Mouse (Mus musculus) C2C12 (cell line): ENCODE measurements around the gene Ski.

Experiments used
- CEBPB ChIP-seq: IDR thresholded peaks from one replicate; pipeline ENCODE4 v1.6.1; 2011; ENCODE audit warnings: low read depth, mild to moderate bottlenecking, control low read depth, moderate library complexity
- CTCF ChIP-seq: IDR thresholded peaks from one replicate; pipeline ENCODE4 v1.5.1; 2011; ENCODE audit not compliant: control insufficient read depth, insufficient read depth, insufficient read length
- FOSL1 ChIP-seq: IDR thresholded peaks from one replicate; pipeline ENCODE4 v1.8.0; 2011; ENCODE audit warnings: mild to moderate bottlenecking, low read length; ENCODE audit not compliant: poor library complexity, insufficient read depth, severe bottlenecking
- MAX ChIP-seq: IDR thresholded peaks from one replicate; pipeline ENCODE4 v1.6.1; 2011; ENCODE audit warnings: mild to moderate bottlenecking, control low read depth
- MYOD1 ChIP-seq: IDR thresholded peaks from one replicate; pipeline ENCODE4 v1.6.1; 2011; ENCODE audit warnings: low read depth; ENCODE audit not compliant: control insufficient read depth, insufficient read length
- MYOG ChIP-seq: IDR thresholded peaks from one replicate; pipeline ENCODE4 v1.6.1; 2011; ENCODE audit not compliant: control insufficient read depth, insufficient read length; ENCODE audit errors: extremely low read depth
- USF1 ChIP-seq: IDR thresholded peaks from one replicate; pipeline ENCODE4 v1.6.1; 2011; ENCODE audit warnings: low read depth, mild to moderate bottlenecking, control low read depth, moderate library complexity

GRCm38 (mm10) chr4:155217241-155218103 is 4.9 kb downstream of the Ski start:
- no peak for TF ChIP-seq CTCF
- TF ChIP-seq MAX = no peak
- TF ChIP-seq USF1 = no peak
- no peak for TF ChIP-seq MYOD1
- TF ChIP-seq MYOG = no peak
- no peak for TF ChIP-seq FOSL1
- peak; percentile 82 for TF ChIP-seq CEBPB
